Mouse (Mus musculus): ENCODE measurements at regions not wholly inside any gene's neighbourhood (a gene's known extent, or its start where the extent isn't known, plus 50 kb on each side); places are given as distances from the start of the nearest gene placed in this dataset.

GRCm38 (mm10) chr8:116241146-116241986 lies 263.4 kb upstream of the Dynlrb2 start:
- Histone ChIP-seq H3K36me3 (no peaks in the 10 kb centered on the region), H3K9me3 (replicated peaks) (no peaks in the 10 kb centered on the region), H3K27ac (replicated peaks) (no peak overlapping the region), H3K4me1 (peaks cover 11% of the 10 kb centered on the region; the same call in 1 of the 2 replicates), H3K4me3 (no peak overlapping the region), H3K27me3 (ENCODE audit: low read depth, poor library complexity, severe bottlenecking) (peaks cover 9% of the 10 kb centered on the region)
- no peak for DNase-seq (ENCODE audit: low spot score)
- 84% methylated on average over 11 of the region's 11 CpGs for WGBS

GRCm38 (mm10) chr8:116238670-116239069 lies 266.1 kb upstream of the Dynlrb2 start:
- H3K4me3 ChIP-seq = no peak overlapping the region
- H3K4me1 ChIP-seq = peaks cover 3% of the 10 kb centered on the region; the same call in 1 of the 2 replicates
- WGBS = 82% methylated on average over 1 of the region's 1 CpGs

GRCm38 (mm10) chr8:116237561-116238100 lies 267.1 kb upstream of the Dynlrb2 start:
- Histone ChIP-seq H3K27ac (replicated peaks) (no peak overlapping the region), H3K4me3 (no peak overlapping the region), H3K27me3 (ENCODE audit: low read depth, poor library complexity, severe bottlenecking) (peaks cover 26% of the 10 kb centered on the region), H3K36me3 (no peaks in the 10 kb centered on the region), H3K4me1 (no peaks in the 10 kb centered on the region), H3K9me3 (replicated peaks) (no peaks in the 10 kb centered on the region)
- DNase-seq (ENCODE audit: low spot score) = no peak
- WGBS = 91% methylated on average over 3 of the region's 3 CpGs

More at GRCm38 (mm10) chr8:116238670-116239069, 266.1 kb upstream of the Dynlrb2 start:
- Histone ChIP-seq H3K27me3 (ENCODE audit: low read depth, poor library complexity, severe bottlenecking) (peaks cover 22% of the 10 kb centered on the region), H3K36me3 (no peaks in the 10 kb centered on the region), H3K9me3 (replicated peaks) (no peaks in the 10 kb centered on the region), H3K27ac (replicated peaks) (no peak overlapping the region)
- DNase-seq (ENCODE audit: low spot score) = no peak

GRCm38 (mm10) chr8:116229654-116230136 lies 275.1 kb upstream of the Dynlrb2 start:
- DNase-seq (ENCODE audit: low spot score) = peak; percentile 21
- WGBS = 29% methylated on average over 5 of the region's 5 CpGs
- Histone ChIP-seq H3K4me1 (peaks cover 19% of the 10 kb centered on the region), H3K9me3 (replicated peaks) (no peaks in the 10 kb centered on the region), H3K36me3 (no peaks in the 10 kb centered on the region), H3K27me3 (ENCODE audit: low read depth, poor library complexity, severe bottlenecking) (peaks cover 35% of the 10 kb centered on the region), H3K4me3 (no peak overlapping the region), H3K27ac (replicated peaks) (peak overlapping the region; percentile 38; the same call in 1 of the 2 replicates)

- H3K4me3 ChIP-seq = no peak overlapping the region
- peaks cover 19% of the 10 kb centered on the region for H3K4me1 ChIP-seq
- WGBS = 72% methylated on average over 11 of the region's 11 CpGs
- H3K27ac ChIP-seq (replicated peaks) = no peak overlapping the region
- H3K9me3 ChIP-seq (replicated peaks) = no peaks in the 10 kb centered on the region
- no peak for DNase-seq (ENCODE audit: low spot score)
- peaks cover 15% of the 10 kb centered on the region for H3K27me3 ChIP-seq (ENCODE audit: low read depth, poor library complexity, severe bottlenecking)
- no peaks in the 10 kb centered on the region for H3K36me3 ChIP-seq
Measured at GRCm38 (mm10) chr8:116227003-116227402, 277.8 kb upstream of the Dynlrb2 start.

GRCm38 (mm10) chr8:116223235-116223634 lies 281.5 kb upstream of the Dynlrb2 start:
- no peaks in the 10 kb centered on the region for H3K36me3 ChIP-seq
- no peak for DNase-seq (ENCODE audit: low spot score)
- no peaks in the 10 kb centered on the region for H3K4me1 ChIP-seq
- H3K9me3 ChIP-seq (replicated peaks) = no peaks in the 10 kb centered on the region
- H3K4me3 ChIP-seq = no peak overlapping the region
- no peaks in the 10 kb centered on the region for H3K27me3 ChIP-seq (ENCODE audit: low read depth, poor library complexity, severe bottlenecking)
- H3K27ac ChIP-seq (replicated peaks) = no peak overlapping the region
- WGBS = 95% methylated on average over 2 of the region's 2 CpGs

- DNase-seq (ENCODE audit: low spot score) = no peak
- no peak overlapping the region for H3K27ac ChIP-seq (replicated peaks)
- no peaks in the 10 kb centered on the region for H3K4me1 ChIP-seq
- no peaks in the 10 kb centered on the region for H3K9me3 ChIP-seq (replicated peaks)
- no peaks in the 10 kb centered on the region for H3K36me3 ChIP-seq
- H3K27me3 ChIP-seq (ENCODE audit: low read depth, poor library complexity, severe bottlenecking) = no peaks in the 10 kb centered on the region
- no peak overlapping the region for H3K4me3 ChIP-seq
- 89% methylated on average over 5 of the region's 5 CpGs for WGBS
Measured at GRCm38 (mm10) chr8:116215909-116216308, 288.9 kb upstream of the Dynlrb2 start.

GRCm38 (mm10) chr8:116215286-116215860 lies 289.4 kb upstream of the Dynlrb2 start:
- no peaks in the 10 kb centered on the region for H3K36me3 ChIP-seq
- 78% methylated on average over 5 of the region's 5 CpGs for WGBS
- no peaks in the 10 kb centered on the region for H3K4me1 ChIP-seq
- no peaks in the 10 kb centered on the region for H3K27me3 ChIP-seq (ENCODE audit: low read depth, poor library complexity, severe bottlenecking)
- DNase-seq (ENCODE audit: low spot score) = no peak
- no peak overlapping the region for H3K27ac ChIP-seq (replicated peaks)
- no peak overlapping the region for H3K4me3 ChIP-seq
- H3K9me3 ChIP-seq (replicated peaks) = no peaks in the 10 kb centered on the region

- WGBS = 21% methylated on average over 2 of the region's 2 CpGs
- Histone ChIP-seq H3K27ac (replicated peaks) (no peak overlapping the region), H3K4me1 (peaks cover 10% of the 10 kb centered on the region), H3K4me3 (no peak overlapping the region), H3K27me3 (ENCODE audit: low read depth, poor library complexity, severe bottlenecking) (peaks cover 7% of the 10 kb centered on the region; the same call in 1 of the 2 replicates), H3K36me3 (no peaks in the 10 kb centered on the region), H3K9me3 (replicated peaks) (peaks cover 9% of the 10 kb centered on the region; the same call in 1 of the 2 replicates)
- peak; percentile 16 for DNase-seq (ENCODE audit: low spot score)
Measured at GRCm38 (mm10) chr8:116203631-116204030, 301.1 kb upstream of the Dynlrb2 start.

- Histone ChIP-seq H3K36me3 (no peaks in the 10 kb centered on the region), H3K27me3 (ENCODE audit: low read depth, poor library complexity, severe bottlenecking) (peaks cover 7% of the 10 kb centered on the region; the same call in 1 of the 2 replicates), H3K4me1 (peaks cover 10% of the 10 kb centered on the region), H3K9me3 (replicated peaks) (no peaks in the 10 kb centered on the region), H3K27ac (replicated peaks) (no peak overlapping the region), H3K4me3 (no peak overlapping the region)
- no peak for DNase-seq (ENCODE audit: low spot score)
- 91% methylated on average over 11 of the region's 11 CpGs for WGBS
Measured at GRCm38 (mm10) chr8:116200459-116200999, 304.2 kb upstream of the Dynlrb2 start.

GRCm38 (mm10) chr8:116196623-116197184 lies 308.1 kb upstream of the Dynlrb2 start:
- no peak for DNase-seq (ENCODE audit: low spot score)
- peaks cover under 1% of the 10 kb centered on the region; the same call in 1 of the 2 replicates for H3K27me3 ChIP-seq (ENCODE audit: low read depth, poor library complexity, severe bottlenecking)

GRCm38 (mm10) chr8:116192096-116192495 lies 312.7 kb upstream of the Dynlrb2 start:
- Histone ChIP-seq H3K36me3 (no peaks in the 10 kb centered on the region), H3K9me3 (replicated peaks) (no peaks in the 10 kb centered on the region), H3K4me1 (peaks cover 12% of the 10 kb centered on the region), H3K27ac (replicated peaks) (no peak overlapping the region), H3K4me3 (no peak overlapping the region), H3K27me3 (ENCODE audit: low read depth, poor library complexity, severe bottlenecking) (no peaks in the 10 kb centered on the region)
- no peak for DNase-seq (ENCODE audit: low spot score)
- WGBS = 41% methylated on average over 3 of the region's 3 CpGs

More at GRCm38 (mm10) chr8:116196623-116197184, 308.1 kb upstream of the Dynlrb2 start:
- WGBS = 91% methylated on average over 9 of the region's 9 CpGs
- Histone ChIP-seq H3K4me3 (no peak overlapping the region), H3K36me3 (no peaks in the 10 kb centered on the region), H3K9me3 (replicated peaks) (no peaks in the 10 kb centered on the region), H3K4me1 (peaks cover 8% of the 10 kb centered on the region), H3K27ac (replicated peaks) (no peak overlapping the region)
